In the genomic region with DNA sequence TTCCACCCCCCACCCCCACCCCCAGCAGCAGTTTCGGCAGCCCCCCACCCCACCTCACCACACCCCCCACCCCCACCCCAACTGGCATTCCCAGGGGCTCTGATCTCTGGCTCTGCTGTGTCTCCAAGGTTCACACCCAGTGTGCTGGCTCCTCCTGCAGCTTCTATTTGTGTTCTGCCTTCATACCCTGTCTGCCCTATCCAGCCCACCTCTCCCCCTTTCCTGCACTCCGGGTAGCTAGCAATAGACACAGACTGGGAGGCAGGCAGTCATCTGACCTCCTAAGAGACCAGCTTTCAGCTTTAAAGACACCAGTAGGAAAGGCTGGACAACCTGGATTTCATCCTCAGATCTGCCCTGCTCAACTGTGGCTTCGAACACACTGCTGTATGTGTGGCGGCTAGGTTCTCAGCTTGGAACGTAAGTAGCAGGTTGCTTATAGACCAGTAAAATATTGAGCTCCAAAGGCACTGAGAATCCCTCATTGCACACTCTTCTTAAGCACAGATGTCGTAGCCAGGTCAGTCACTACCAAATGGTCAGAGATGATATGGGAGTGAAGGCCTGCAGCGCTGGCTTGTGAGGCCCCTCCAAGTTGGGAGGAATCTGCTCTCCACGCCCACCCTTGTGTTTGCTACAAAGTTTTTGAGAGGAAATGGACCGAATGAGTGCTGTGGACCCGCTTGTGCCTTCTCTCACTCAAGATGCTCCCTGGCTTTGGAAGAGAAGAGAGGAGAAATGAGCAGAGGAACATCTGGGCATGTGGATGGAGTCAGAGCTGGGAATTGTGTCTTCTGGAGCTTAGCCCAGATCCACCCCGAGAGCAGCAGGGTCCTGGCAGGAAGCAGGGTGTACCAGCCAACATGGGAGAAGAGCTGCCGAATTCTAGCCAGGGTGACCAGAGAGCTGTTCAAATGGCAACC, we compare ENCODE assay signal across 9 mouse cellular contexts.
A peak's percentile ranks its signal among the peaks of the same experiment; 100 is the strongest.
DNase-seq lines count a peak whose midpoint lies in the region; ATAC-seq and TF ChIP-seq lines count a peak whose summit lies in the region.
"Had no signal": no experiment of that assay in that cellular context is flagged by ENCODE, and none has a peak within 500 bp of the region (broad histone marks: within the 10 kb centered on the region; RNA-seq: fewer than 3 reads in every experiment).

No protein-coding gene starts in this region.

- TF ChIP-seq CTCF in lung, adult 2 months (IDR thresholded peaks at IDR 0.05; ENCODE audit: insufficient read depth, low read length), result no peak

- no peak for TF ChIP-seq POLR2A in lung, adult 2 months (IDR thresholded peaks at IDR 0.05; ENCODE audit: borderline replicate concordance, extremely low read depth, low read depth, low read length)

- peaks cover 8% of the 10 kb centered on the region for H3K4me1 ChIP-seq in liver, embryonic 11.5 days (replicated peaks; ENCODE audit: control insufficient read depth, insufficient read depth, low read length)
- peaks cover 16% of the 10 kb centered on the region for H3K4me1 ChIP-seq in intestine, embryonic 15.5 days (replicated peaks)
- peaks cover 30% of the 10 kb centered on the region; the same call in 1 of the 2 replicates for H3K4me1 ChIP-seq in stomach, embryonic 14.5 days (ENCODE audit: control insufficient read depth, insufficient read depth, low read length)
- no peaks in the 10 kb centered on the region for H3K4me1 ChIP-seq in lung, adult 2 months (ENCODE audit: control insufficient read depth, insufficient read depth, low read length)

- no peak overlapping the region for H3K27ac ChIP-seq in liver, embryonic 11.5 days (ENCODE audit: low read depth, low read length)
- 0 out of 2 replicates have a peak overlapping the region, but pooled peaks have one; percentile 60 for H3K27ac ChIP-seq in intestine, embryonic 15.5 days
- H3K27ac ChIP-seq in stomach, embryonic 14.5 days (ENCODE audit: low read length), result peak overlapping the region; percentile 41; the same call in 1 of the 2 replicates

- H3K27me3 ChIP-seq in liver, embryonic 11.5 days (replicated peaks; ENCODE audit: control insufficient read depth, insufficient read depth, low read length), result no peaks in the 10 kb centered on the region
- no peaks in the 10 kb centered on the region for H3K27me3 ChIP-seq in intestine, embryonic 15.5 days (replicated peaks)
- no peaks in the 10 kb centered on the region for H3K27me3 ChIP-seq in stomach, embryonic 14.5 days (ENCODE audit: control insufficient read depth, insufficient read depth, low read length)
- H3K27me3 ChIP-seq: megakaryocyte, embryonic 14.5 days had no signal

- 57% methylated on average over 12 of the region's 12 CpGs for WGBS in liver, embryonic 11.5 days
- 59% methylated on average over 12 of the region's 12 CpGs for WGBS in intestine, embryonic 15.5 days
- WGBS in stomach, embryonic 14.5 days, result 60% methylated on average over 11 of the region's 12 CpGs
- 67% methylated on average over 12 of the region's 12 CpGs for WGBS in lung, adult 2 months

- H3K36me3 ChIP-seq in liver, embryonic 11.5 days (ENCODE audit: control insufficient read depth, insufficient read depth, low read length), result no peaks in the 10 kb centered on the region
- no peaks in the 10 kb centered on the region for H3K36me3 ChIP-seq in intestine, embryonic 15.5 days
- H3K36me3 ChIP-seq in stomach, embryonic 14.5 days (ENCODE audit: control insufficient read depth, insufficient read depth, low read length), result no peaks in the 10 kb centered on the region

- H3K9me3 ChIP-seq in liver, embryonic 11.5 days (ENCODE audit: control insufficient read depth, low read length), result no peaks in the 10 kb centered on the region
- no peaks in the 10 kb centered on the region for H3K9me3 ChIP-seq in intestine, embryonic 15.5 days
- no peaks in the 10 kb centered on the region for H3K9me3 ChIP-seq in stomach, embryonic 14.5 days (ENCODE audit: control insufficient read depth, low read depth, low read length)
- H3K9me3 ChIP-seq: megakaryocyte, embryonic 14.5 days had no signal

- 0 out of 2 replicates have a peak, but pooled peaks have one; percentile 31 for ATAC-seq in liver, embryonic 11.5 days (replicated peaks; ENCODE audit: low FRiP score)
- peak; percentile 68 for ATAC-seq in intestine, embryonic 15.5 days
- ATAC-seq in stomach, embryonic 14.5 days (ENCODE audit: insufficient number of reproducible peaks, insufficient read depth, low FRiP score, low read depth), result peak; percentile 42; the same call in 1 of the 2 replicates
- no peak for ATAC-seq in activated CD4-positive, CD25-positive, alpha-beta regulatory T cell, adult 4 months

- no peak overlapping the region; the same call in 1 of the 2 replicates for H3K9ac ChIP-seq in liver, embryonic 11.5 days (ENCODE audit: low read depth, low read length)
- no peak overlapping the region for H3K9ac ChIP-seq in intestine, embryonic 15.5 days
- no peak overlapping the region for H3K9ac ChIP-seq in stomach, embryonic 14.5 days (replicated peaks; ENCODE audit: low read depth, low read length)

- DNase-seq in liver, embryonic 11.5 days (ENCODE audit: low spot score), result no peak
- no peak for DNase-seq in liver
- DNase-seq in gastrocnemius, postnatal 10 days, result peak; percentile 29
- DNase-seq in lung, adult 2 months, result no peak
- DNase-seq in cerebellum, adult 8-10 months, result no peak

- H3K4me2 ChIP-seq in liver, embryonic 11.5 days, result peak overlapping the region; percentile 64
- H3K4me2 ChIP-seq in intestine, embryonic 15.5 days (replicated peaks), result peak overlapping the region; percentile 60
- peak overlapping the region; percentile 35; the same call in 1 of the 2 replicates for H3K4me2 ChIP-seq in stomach, embryonic 14.5 days (replicated peaks; ENCODE audit: low read depth, low read length)

- peak overlapping the region; percentile 36; the same call in 1 of the 2 replicates for H3K4me3 ChIP-seq in liver, embryonic 11.5 days (ENCODE audit: low read depth, low read length)
- H3K4me3 ChIP-seq in intestine, embryonic 15.5 days (replicated peaks), result peak overlapping the region; percentile 15; the same call in 1 of the 2 replicates
- 0 out of 2 replicates have a peak overlapping the region, but pooled peaks have one; percentile 5 for H3K4me3 ChIP-seq in stomach, embryonic 14.5 days (ENCODE audit: low read depth, low read length)
- H3K4me3 ChIP-seq in lung, adult 2 months (replicated peaks; ENCODE audit: extremely low read depth, low read depth, low read length), result no peak overlapping the region
